Mouse (Mus musculus) heart, embryonic 16.5 days (tissue): ENCODE results near the gene Casc1. TPM values are rescaled to one million over a fixed set of nuclear protein-coding genes. Genes with fewer than 3 reads are reported as not detected.

Experiments used
- ATAC-seq: fragments of 200-750 bp; cut with Nextera tagmentation; replicated peaks from 2 replicates; pipeline ENCODE4 v1.8.0; 2017; ENCODE audit warnings: moderate number of reproducible peaks; ENCODE audit not compliant: insufficient read depth, low FRiP score; ENCODE audit errors: extremely low read depth
- H3K27ac ChIP-seq: fragments of 300-500 bp; sonication (generic); 2 replicates; pipeline ENCODE4 v1.5.1; 2014; ENCODE audit warnings: mild to moderate bottlenecking, low read length, control low read depth, moderate library complexity
- H3K27me3 ChIP-seq: fragments of 300-500 bp; sonication (generic); 2 replicates; pipeline ENCODE4 v1.6.1; 2014; ENCODE audit warnings: low read length, mixed read lengths; ENCODE audit not compliant: control insufficient read depth, insufficient read depth
- H3K36me3 ChIP-seq: fragments of 300-500 bp; sonication (generic); 2 replicates; pipeline ENCODE4 v1.6.1; 2014; ENCODE audit not compliant: control insufficient read depth, insufficient read depth
- H3K4me1 ChIP-seq: fragments of 300-500 bp; sonication (generic); 2 replicates; pipeline ENCODE4 v1.6.1; 2014; ENCODE audit warnings: low read length, mixed read lengths; ENCODE audit not compliant: control insufficient read depth, insufficient read depth
- H3K4me2 ChIP-seq: fragments of 300-500 bp; sonication (generic); 2 replicates; pipeline ENCODE4 v1.6.1; 2014; ENCODE audit warnings: low read depth, mild to moderate bottlenecking, control low read depth, low read length
- H3K4me3 ChIP-seq: fragments of 300-500 bp; sonication (generic); 2 replicates; pipeline ENCODE4 v1.5.1; 2014; ENCODE audit warnings: mild to moderate bottlenecking, control low read depth, low read length
- H3K9ac ChIP-seq: fragments of 300-500 bp; sonication (generic); 2 replicates; pipeline ENCODE4 v1.6.1; 2014; ENCODE audit warnings: low read length, control low read depth
- H3K9me3 ChIP-seq: fragments of 300-500 bp; sonication (generic); replicated peaks from 2 replicates; pipeline ENCODE4 v1.6.1; 2016; ENCODE audit warnings: low read length; ENCODE audit not compliant: control insufficient read depth
- WGBS: fragments of 180-500 bp; shearing (Covaris S2); extraction: QIAGEN DNeasy Blood & Tissue Kit; methylation state at CpG from one replicate; pipeline ENCODE4 v1.1.7; 2014; 5-methylcytosine and 5-hydroxymethylcytosine counted together
- polyA plus RNA-seq: library from polyadenylated mRNA; unstranded; fragments of >200 nt; fragmentation: Nextera tagmentation; extraction: Ambion mirVana; gene quantifications from 2 replicates; pipeline ENCODE4 v1.2.1, GENCODE M21; 2015

The Casc1 gene
- polyA plus RNA-seq, 1 experiment from 2014 or later, result 0.53 TPM

DNA sequence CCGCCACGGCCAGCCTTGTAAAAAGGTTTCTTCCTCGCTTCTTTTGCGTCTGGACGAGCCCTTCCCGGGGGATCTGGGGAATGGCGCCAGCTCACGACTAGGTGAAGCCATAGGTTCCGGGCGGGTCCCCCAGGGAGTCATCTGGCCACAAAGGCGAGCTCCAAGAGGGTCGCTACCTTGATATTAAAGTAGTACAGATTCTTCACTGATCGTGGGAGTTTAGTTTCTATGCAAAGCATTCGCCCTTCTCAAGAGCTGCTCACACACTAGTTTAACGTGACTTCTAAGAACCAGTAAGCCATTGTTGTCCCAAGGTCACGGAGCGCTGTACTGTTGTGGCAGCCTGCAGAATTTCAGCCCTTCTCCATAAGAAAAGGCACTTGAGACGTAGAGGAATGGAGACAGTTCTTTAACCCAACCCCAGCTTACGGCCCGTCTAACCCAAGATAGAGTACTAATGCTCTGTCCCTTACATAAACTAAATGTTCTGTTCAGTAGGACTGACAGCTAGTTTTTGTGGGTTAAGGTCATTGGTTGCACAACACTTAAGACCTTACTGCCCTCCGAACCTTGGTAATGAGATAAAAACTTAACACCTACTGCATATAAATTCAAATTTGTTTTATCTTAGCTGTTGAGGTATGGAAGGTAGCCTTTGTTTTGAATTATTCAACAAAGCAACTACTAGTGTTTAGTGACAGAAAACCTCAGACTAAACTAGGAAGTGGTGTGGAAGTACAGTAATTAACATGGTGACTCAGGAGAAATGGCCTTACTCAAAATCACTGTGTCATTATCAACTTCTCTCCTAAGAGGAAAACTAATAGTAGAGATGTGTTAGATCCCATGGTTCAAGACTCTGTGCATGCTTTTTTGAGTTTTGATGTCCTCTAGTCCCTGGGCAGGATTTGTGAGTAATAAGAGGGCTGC lies 836 bp upstream of the Casc1 start:
- peak; percentile 2; the same call in 1 of the 2 replicates for ATAC-seq
- Histone ChIP-seq H3K4me1 (peaks cover 15% of the 10 kb centered on the region), H3K36me3 (peaks cover 3% of the 10 kb centered on the region), H3K9ac (peak overlapping the region; percentile 98), H3K27me3 (no peaks in the 10 kb centered on the region), H3K27ac (peak overlapping the region; percentile 99), H3K4me3 (peak overlapping the region; percentile 88), H3K4me2 (peak overlapping the region; percentile 78), H3K9me3 (no peaks in the 10 kb centered on the region)
- WGBS, result under 1% methylated on average over 21 of the region's 21 CpGs

DNA sequence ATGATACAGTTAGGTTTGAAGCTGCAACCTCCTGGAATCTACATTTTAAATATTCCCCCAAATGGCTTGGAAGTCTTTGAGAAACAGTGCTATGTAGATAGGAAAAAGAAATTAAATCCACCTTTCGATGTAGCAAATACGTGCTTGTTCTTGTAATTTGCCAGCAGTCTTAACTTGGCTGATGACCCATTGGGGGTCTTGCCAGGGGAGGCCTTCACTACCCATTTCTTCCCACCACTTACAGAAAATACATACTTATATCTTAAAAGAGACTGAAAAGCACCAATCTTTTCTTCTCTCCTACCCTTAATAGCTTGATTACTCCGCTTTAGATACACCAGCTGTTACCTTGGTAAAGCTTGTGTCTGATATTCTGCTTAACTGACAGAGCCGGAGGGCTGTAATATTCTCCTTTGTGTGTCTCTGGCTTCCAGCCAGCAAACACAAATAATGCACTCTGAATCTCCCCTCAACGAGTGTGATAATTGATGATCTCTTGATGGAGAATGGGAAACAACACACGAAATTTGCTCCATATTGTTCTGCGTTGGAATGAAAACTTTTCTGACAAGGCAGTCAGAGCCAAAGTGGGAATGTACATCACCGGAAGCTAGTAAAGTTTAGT lies 637 bp downstream of the Casc1 start:
- H3K27me3 ChIP-seq, result no peaks in the 10 kb centered on the region
- no peak for ATAC-seq
- H3K9ac ChIP-seq, result peak overlapping the region; percentile 46; the same call in 1 of the 2 replicates
- peak overlapping the region; percentile 60 for H3K4me3 ChIP-seq
- no peak overlapping the region for H3K27ac ChIP-seq
- H3K36me3 ChIP-seq, result no peaks in the 10 kb centered on the region
- peak overlapping the region; percentile 90 for H3K4me2 ChIP-seq
- whole genome bisulfite sequencing, result 30% methylated on average over 8 of the region's 8 CpGs
- no peaks in the 10 kb centered on the region for H3K9me3 ChIP-seq
- H3K4me1 ChIP-seq, result peaks cover 15% of the 10 kb centered on the region

DNA sequence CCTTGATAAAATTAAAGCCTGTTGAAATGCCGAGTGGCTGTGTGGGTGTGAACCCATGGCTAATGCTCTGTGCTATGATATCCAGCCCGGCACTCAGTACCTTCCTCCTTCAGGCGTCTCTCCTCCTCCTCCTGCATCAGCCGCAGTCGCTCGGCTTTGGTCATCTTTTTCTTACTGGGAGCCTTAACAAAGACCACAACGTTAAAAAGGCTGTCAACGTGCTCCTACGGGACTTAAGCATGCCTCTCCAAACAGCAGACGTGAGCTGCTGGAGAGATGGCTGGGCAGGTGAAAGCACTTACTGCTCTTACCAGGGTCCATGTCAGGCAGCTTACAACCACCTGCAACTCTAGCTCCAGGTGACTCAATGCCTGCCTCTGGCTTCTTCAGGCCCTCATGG lies 5.7 kb downstream of the Casc1 start:
- 62% methylated on average over 10 of the region's 10 CpGs for WGBS
- Histone ChIP-seq H3K27me3 (no peaks in the 10 kb centered on the region), H3K9ac (no peak overlapping the region), H3K4me2 (no peak overlapping the region), H3K4me3 (no peak overlapping the region), H3K27ac (no peak overlapping the region), H3K9me3 (no peaks in the 10 kb centered on the region), H3K4me1 (peaks cover under 1% of the 10 kb centered on the region), H3K36me3 (no peaks in the 10 kb centered on the region)
- no peak for ATAC-seq

DNA sequence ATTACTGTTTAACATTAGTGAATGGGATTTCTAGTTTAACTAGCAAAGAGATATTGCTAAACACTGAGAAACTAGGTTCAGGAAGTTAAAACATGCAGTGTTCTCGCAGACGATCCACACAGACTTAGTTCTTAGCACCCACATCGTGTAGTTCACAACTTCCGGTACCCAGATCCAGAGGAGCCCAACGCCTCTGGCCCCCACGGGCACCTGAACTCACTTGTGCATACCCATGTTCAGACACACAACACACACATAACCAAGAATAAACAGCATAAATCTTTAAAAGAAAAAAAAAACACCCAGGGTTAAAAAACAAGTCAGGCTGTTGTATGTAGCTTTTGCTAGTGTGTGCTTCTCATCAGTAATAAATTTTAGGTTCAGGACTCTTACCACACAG lies 6.4 kb downstream of the Casc1 start:
- H3K4me3 ChIP-seq, result no peak overlapping the region
- no peak for ATAC-seq
- H3K27me3 ChIP-seq, result no peaks in the 10 kb centered on the region
- H3K27ac ChIP-seq, result no peak overlapping the region
- no peaks in the 10 kb centered on the region for H3K9me3 ChIP-seq
- no peak overlapping the region for H3K4me2 ChIP-seq
- H3K4me1 ChIP-seq, result no peaks in the 10 kb centered on the region
- 94% methylated on average over 6 of the region's 6 CpGs for WGBS
- no peak overlapping the region for H3K9ac ChIP-seq
- no peaks in the 10 kb centered on the region for H3K36me3 ChIP-seq

DNA sequence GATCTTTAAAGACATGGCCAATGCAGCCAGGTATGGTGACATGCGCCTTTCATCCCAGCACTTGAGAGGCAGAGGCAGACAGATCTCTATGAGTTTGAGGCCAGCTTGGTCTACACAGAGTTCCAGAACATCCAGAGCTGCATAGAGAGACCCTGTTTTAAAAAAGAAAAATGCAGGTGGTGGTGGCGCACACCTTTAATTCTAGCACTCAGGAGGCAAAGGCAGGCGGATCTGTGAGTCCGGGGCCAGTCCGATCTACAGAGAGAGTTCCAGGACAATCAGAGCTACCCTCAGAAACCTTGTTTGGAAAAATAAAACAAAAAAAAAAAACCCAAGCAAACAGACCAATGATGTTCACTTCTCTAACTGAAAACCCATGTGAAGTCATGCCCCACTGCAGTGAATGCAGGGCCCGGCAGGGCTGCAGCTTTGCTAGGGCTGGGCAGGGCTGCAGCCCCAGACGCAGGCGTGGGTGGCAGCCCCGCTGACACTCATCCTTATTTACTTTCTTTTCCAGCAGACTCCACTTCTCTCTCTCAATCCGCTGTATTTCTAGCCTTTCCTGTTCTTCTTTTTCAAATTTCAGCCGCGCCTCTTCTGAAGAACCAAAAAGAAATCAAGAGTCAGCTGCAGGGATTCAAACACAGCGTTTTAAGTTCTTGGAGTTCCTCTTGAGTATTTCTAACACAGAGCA lies 8.2 kb downstream of the Casc1 start:
- no peak for ATAC-seq
- Histone ChIP-seq H3K4me2 (no peak overlapping the region), H3K4me1 (no peaks in the 10 kb centered on the region), H3K27me3 (no peaks in the 10 kb centered on the region), H3K4me3 (no peak overlapping the region), H3K36me3 (no peaks in the 10 kb centered on the region), H3K9ac (no peak overlapping the region), H3K27ac (no peak overlapping the region), H3K9me3 (no peaks in the 10 kb centered on the region)
- WGBS, result 79% methylated on average over 13 of the region's 13 CpGs

DNA sequence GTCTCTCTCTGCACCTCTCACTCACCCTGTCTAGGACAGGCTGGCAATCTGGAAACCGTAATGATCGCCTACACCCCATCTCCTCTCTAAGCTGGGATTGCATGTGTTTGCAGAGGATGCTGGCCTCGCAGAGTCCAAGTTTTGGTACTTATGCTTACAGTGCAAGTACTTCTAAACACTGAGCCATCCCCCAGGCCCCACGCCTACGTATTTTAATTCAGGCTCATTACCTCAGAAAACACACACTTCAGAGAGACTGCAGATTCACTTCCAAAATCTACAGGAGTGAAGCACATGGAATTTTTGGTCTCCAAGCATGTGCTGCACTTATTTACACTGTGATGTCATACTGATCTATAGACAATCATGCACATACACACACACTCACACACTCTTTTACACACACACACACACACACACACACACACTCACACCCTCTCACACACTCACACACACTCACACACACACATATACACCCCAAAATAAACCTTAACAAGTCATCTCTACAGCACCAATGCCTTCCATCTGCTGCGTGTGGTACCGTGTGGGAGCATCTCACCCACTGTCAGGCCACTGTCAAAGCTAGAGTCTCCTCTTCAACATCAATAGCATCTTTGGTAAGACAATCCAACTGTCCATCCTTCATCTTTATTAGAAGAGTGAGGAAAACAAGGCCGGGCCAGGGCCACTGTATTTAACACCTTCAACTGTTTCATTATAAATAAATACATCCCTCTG lies 12.7 kb downstream of the Casc1 start:
- ATAC-seq, result no peak
- 90% methylated on average over 8 of the region's 8 CpGs for WGBS
- no peak overlapping the region for H3K27ac ChIP-seq
- H3K36me3 ChIP-seq, result no peaks in the 10 kb centered on the region
- H3K27me3 ChIP-seq, result no peaks in the 10 kb centered on the region
- H3K4me2 ChIP-seq, result no peak overlapping the region
- no peaks in the 10 kb centered on the region for H3K4me1 ChIP-seq
- H3K9me3 ChIP-seq, result no peaks in the 10 kb centered on the region
- no peak overlapping the region for H3K9ac ChIP-seq
- H3K4me3 ChIP-seq, result no peak overlapping the region

DNA sequence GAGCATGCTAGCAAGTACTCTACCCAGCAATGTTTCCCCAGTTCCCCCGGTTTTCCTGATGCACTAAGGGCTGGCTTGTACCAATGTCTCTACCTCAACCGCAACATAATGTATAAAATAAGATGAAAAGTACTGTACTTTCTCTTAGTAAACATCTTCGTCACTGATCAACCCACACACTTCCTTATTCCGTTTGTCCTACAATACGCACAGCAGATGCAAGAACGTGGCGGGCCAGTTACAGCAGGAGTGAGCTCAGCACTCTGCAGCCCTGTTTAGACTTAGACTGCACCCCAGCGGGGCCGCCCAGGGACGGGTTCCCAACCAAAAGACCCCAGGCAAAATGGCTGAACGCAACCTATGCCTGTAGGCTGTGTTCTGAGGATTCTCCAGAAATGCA lies 17.4 kb downstream of the Casc1 start:
- Histone ChIP-seq H3K4me3 (no peak overlapping the region), H3K27ac (no peak overlapping the region), H3K9me3 (no peaks in the 10 kb centered on the region), H3K4me1 (no peaks in the 10 kb centered on the region), H3K36me3 (no peaks in the 10 kb centered on the region), H3K9ac (no peak overlapping the region), H3K27me3 (no peaks in the 10 kb centered on the region), H3K4me2 (no peak overlapping the region)
- ATAC-seq, result no peak
- WGBS, result 70% methylated on average over 11 of the region's 11 CpGs

DNA sequence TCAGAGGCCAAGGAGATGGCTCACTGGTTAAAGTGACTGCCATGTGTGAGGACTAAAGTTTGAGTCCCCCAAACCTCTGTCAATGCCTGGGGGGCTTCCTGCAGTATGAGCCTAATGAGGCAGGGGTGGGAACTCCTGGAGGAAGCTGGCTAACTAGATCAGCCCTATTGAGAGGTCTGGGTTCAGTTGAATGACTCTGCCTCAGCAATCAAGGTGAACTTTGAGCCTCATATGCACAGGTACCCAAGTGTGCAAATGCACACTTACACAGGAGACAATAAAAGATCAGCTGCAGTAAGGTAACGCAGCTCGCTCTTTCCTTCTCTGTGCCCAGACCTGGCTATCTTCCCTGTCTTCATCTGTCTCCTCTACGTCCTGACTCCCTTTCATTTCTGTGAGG lies 17.8 kb downstream of the Casc1 start:
- no peak for ATAC-seq
- Histone ChIP-seq H3K27me3 (no peaks in the 10 kb centered on the region), H3K9me3 (no peaks in the 10 kb centered on the region)

More for the DNA sequence above, 17.8 kb downstream of the Casc1 start:
- no peak overlapping the region for H3K9ac ChIP-seq
- H3K4me1 ChIP-seq, result no peaks in the 10 kb centered on the region
- WGBS, result 84% methylated on average over 3 of the region's 3 CpGs
- H3K27ac ChIP-seq, result no peak overlapping the region
- H3K36me3 ChIP-seq, result no peaks in the 10 kb centered on the region
- no peak overlapping the region for H3K4me3 ChIP-seq
- no peak overlapping the region for H3K4me2 ChIP-seq
